Mouse (Mus musculus) brain, embryonic 14.5 days (tissue): ENCODE data around the gene Gjc1.

ENCODE experiments used
- CTCF ChIP-seq: fragments of 200-500 bp; IDR thresholded peaks from 2 replicates; pipeline ENCODE4 v1.5.1; 2012; ENCODE audit warnings: inconsistent platforms, mild to moderate bottlenecking, moderate library complexity, borderline replicate concordance; ENCODE audit not compliant: insufficient read depth, insufficient read length; ENCODE audit errors: extremely low read depth
- POLR2A ChIP-seq: fragments of 200-500 bp; IDR thresholded peaks from 2 replicates; pipeline ENCODE4 v1.6.1; 2012; ENCODE audit warnings: mild to moderate bottlenecking, inconsistent platforms, borderline replicate concordance; ENCODE audit not compliant: poor library complexity, insufficient read depth, insufficient read length, severe bottlenecking; ENCODE audit errors: extremely low read depth

DNA sequence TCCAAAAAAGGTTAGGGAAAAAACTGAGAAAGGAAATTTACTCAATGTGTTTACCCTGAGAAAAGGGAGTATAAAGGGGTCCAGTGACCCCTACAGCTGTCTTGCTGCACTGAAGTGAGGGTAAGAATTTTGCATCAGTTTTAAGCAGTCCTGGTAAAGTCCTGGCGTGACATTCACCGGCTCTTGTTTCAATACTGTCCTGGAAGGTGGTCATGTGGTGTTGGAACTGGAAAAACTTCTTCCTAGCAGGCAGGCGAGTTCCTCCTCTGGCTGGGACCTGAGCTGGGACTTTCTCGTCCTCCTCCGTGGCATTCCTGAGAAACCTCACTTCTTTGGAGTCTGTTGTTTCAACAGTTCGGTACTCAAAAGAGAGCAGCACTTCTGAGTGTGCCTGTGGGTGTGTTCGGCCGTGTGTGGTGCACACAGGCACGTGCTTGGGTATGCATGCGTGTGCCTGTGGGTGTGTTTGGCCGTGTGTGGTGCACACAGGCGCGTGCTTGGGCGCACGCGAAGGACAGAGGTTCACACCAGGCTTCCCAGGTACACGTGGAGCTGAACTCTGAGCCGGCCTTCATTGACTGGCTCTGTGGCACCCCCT, 13.3 kb upstream of the Gjc1 start:
- no peak for TF ChIP-seq CTCF
- no peak for TF ChIP-seq POLR2A
